Mouse (Mus musculus): ENCODE results near the gene Msh3. TPM values are rescaled to one million over a fixed set of nuclear protein-coding genes. Genes with fewer than 3 reads are reported as not detected.

The Msh3 gene
- polyA plus RNA-seq, 1 experiment from 2014 or later, result 22.3 TPM

- no peak overlapping the region for H3K4me2 ChIP-seq (ENCODE audit: low read length)
- H3K4me1 ChIP-seq (replicated peaks; ENCODE audit: insufficient read depth, low read length), result no peaks in the 10 kb centered on the region
- DNase-seq (ENCODE audit: low spot score) (no peak), ATAC-seq (replicated peaks; ENCODE audit: low FRiP score, low read depth) (no peak)
- WGBS, result 74% methylated on average over 9 of the region's 9 CpGs
- no peak overlapping the region for H3K4me3 ChIP-seq (replicated peaks; ENCODE audit: low read depth, low read length)
- peaks cover 7% of the 10 kb centered on the region; the same call in 1 of the 2 replicates for H3K36me3 ChIP-seq (ENCODE audit: insufficient read depth, low read length)
- no peaks in the 10 kb centered on the region for H3K27me3 ChIP-seq (ENCODE audit: insufficient read depth, low read length)
- no peak for TF ChIP-seq CTCF (IDR thresholded peaks at IDR 0.05; ENCODE audit: low read depth)
- no peak overlapping the region for H3K9ac ChIP-seq (ENCODE audit: low read depth, low read length)
- no peak overlapping the region for H3K27ac ChIP-seq
- H3K9me3 ChIP-seq (replicated peaks; ENCODE audit: low read length), result no peaks in the 10 kb centered on the region
These were observed 122.5 kb downstream of the Msh3 start for GRCm38 (mm10) chr13:92232076-92232938.

- Histone ChIP-seq H3K36me3 (ENCODE audit: insufficient read depth, low read length) (no peaks in the 10 kb centered on the region), H3K27ac (no peak overlapping the region), H3K27me3 (ENCODE audit: insufficient read depth, low read length) (no peaks in the 10 kb centered on the region), H3K4me1 (replicated peaks; ENCODE audit: insufficient read depth, low read length) (no peaks in the 10 kb centered on the region), H3K9ac (ENCODE audit: low read depth, low read length) (no peak overlapping the region), H3K4me3 (replicated peaks; ENCODE audit: low read depth, low read length) (no peak overlapping the region), H3K9me3 (replicated peaks; ENCODE audit: low read length) (no peaks in the 10 kb centered on the region), H3K4me2 (ENCODE audit: low read length) (no peak overlapping the region)
- ATAC-seq (replicated peaks; ENCODE audit: low FRiP score, low read depth), result no peak
- TF ChIP-seq CTCF (IDR thresholded peaks at IDR 0.05; ENCODE audit: low read depth), result no peak
- 80% methylated on average over 1 of the region's 1 CpGs for whole genome bisulfite sequencing
- no peak for DNase-seq (ENCODE audit: low spot score)
These were observed 126.8 kb downstream of the Msh3 start for GRCm38 (mm10) chr13:92228037-92228436.

- Histone ChIP-seq H3K4me2 (ENCODE audit: low read length) (no peak overlapping the region), H3K27ac (no peak overlapping the region), H3K4me3 (replicated peaks; ENCODE audit: low read depth, low read length) (no peak overlapping the region), H3K9me3 (replicated peaks; ENCODE audit: low read length) (no peaks in the 10 kb centered on the region), H3K4me1 (replicated peaks; ENCODE audit: insufficient read depth, low read length) (no peaks in the 10 kb centered on the region), H3K36me3 (ENCODE audit: insufficient read depth, low read length) (0 out of 2 replicates have a peak, but pooled peaks cover 9% of the 10 kb centered on the region), H3K9ac (ENCODE audit: low read depth, low read length) (no peak overlapping the region), H3K27me3 (ENCODE audit: insufficient read depth, low read length) (no peaks in the 10 kb centered on the region)
- DNase-seq (ENCODE audit: low spot score), result no peak
- WGBS, result 91% methylated on average over 3 of the region's 3 CpGs
- no peak for ATAC-seq (replicated peaks; ENCODE audit: low FRiP score, low read depth)
- no peak for TF ChIP-seq CTCF (IDR thresholded peaks at IDR 0.05; ENCODE audit: low read depth)
These were observed 131.2 kb downstream of the Msh3 start for GRCm38 (mm10) chr13:92223567-92223966.

GRCm38 (mm10) chr13:92222763-92223162 is 132.0 kb downstream of the Msh3 start:
- DNase-seq (ENCODE audit: low spot score), result no peak
- Histone ChIP-seq H3K4me2 (ENCODE audit: low read length) (no peak overlapping the region), H3K9me3 (replicated peaks; ENCODE audit: low read length) (no peaks in the 10 kb centered on the region), H3K27ac (no peak overlapping the region), H3K27me3 (ENCODE audit: insufficient read depth, low read length) (no peaks in the 10 kb centered on the region), H3K4me3 (replicated peaks; ENCODE audit: low read depth, low read length) (no peak overlapping the region), H3K36me3 (ENCODE audit: insufficient read depth, low read length) (0 out of 2 replicates have a peak, but pooled peaks cover 9% of the 10 kb centered on the region), H3K9ac (ENCODE audit: low read depth, low read length) (no peak overlapping the region), H3K4me1 (replicated peaks; ENCODE audit: insufficient read depth, low read length) (no peaks in the 10 kb centered on the region)
- no peak for ATAC-seq (replicated peaks; ENCODE audit: low FRiP score, low read depth)
- 91% methylated on average over 5 of the region's 5 CpGs for WGBS
- no peak for TF ChIP-seq CTCF (IDR thresholded peaks at IDR 0.05; ENCODE audit: low read depth)

GRCm38 (mm10) chr13:92219774-92220173 is 135.0 kb downstream of the Msh3 start:
- no peak overlapping the region for H3K9ac ChIP-seq (ENCODE audit: low read depth, low read length)
- H3K4me2 ChIP-seq (ENCODE audit: low read length), result no peak overlapping the region
- ATAC-seq (replicated peaks; ENCODE audit: low FRiP score, low read depth) (no peak), DNase-seq (ENCODE audit: low spot score) (no peak)
- H3K4me1 ChIP-seq (replicated peaks; ENCODE audit: insufficient read depth, low read length), result no peaks in the 10 kb centered on the region
- H3K27ac ChIP-seq, result no peak overlapping the region
- no peak overlapping the region for H3K4me3 ChIP-seq (replicated peaks; ENCODE audit: low read depth, low read length)
- H3K9me3 ChIP-seq (replicated peaks; ENCODE audit: low read length), result no peaks in the 10 kb centered on the region
- no peaks in the 10 kb centered on the region for H3K27me3 ChIP-seq (ENCODE audit: insufficient read depth, low read length)
- no peak for TF ChIP-seq CTCF (IDR thresholded peaks at IDR 0.05; ENCODE audit: low read depth)
- 67% methylated on average over 3 of the region's 3 CpGs for WGBS
- H3K36me3 ChIP-seq (ENCODE audit: insufficient read depth, low read length), result peaks cover 12% of the 10 kb centered on the region; the same call in 1 of the 2 replicates

- ATAC-seq (replicated peaks; ENCODE audit: low FRiP score, low read depth) (no peak), DNase-seq (ENCODE audit: low spot score) (no peak)
- Histone ChIP-seq H3K4me2 (ENCODE audit: low read length) (no peak overlapping the region), H3K9ac (ENCODE audit: low read depth, low read length) (no peak overlapping the region), H3K4me1 (replicated peaks; ENCODE audit: insufficient read depth, low read length) (no peaks in the 10 kb centered on the region), H3K27ac (no peak overlapping the region), H3K9me3 (replicated peaks; ENCODE audit: low read length) (no peaks in the 10 kb centered on the region), H3K36me3 (ENCODE audit: insufficient read depth, low read length) (peaks cover 12% of the 10 kb centered on the region), H3K4me3 (replicated peaks; ENCODE audit: low read depth, low read length) (no peak overlapping the region), H3K27me3 (ENCODE audit: insufficient read depth, low read length) (no peaks in the 10 kb centered on the region)
- TF ChIP-seq CTCF (IDR thresholded peaks at IDR 0.05; ENCODE audit: low read depth), result no peak
- WGBS, result 79% methylated on average over 9 of the region's 9 CpGs
These were observed 137.6 kb downstream of the Msh3 start for GRCm38 (mm10) chr13:92217216-92217615.
